Mouse (Mus musculus) hindbrain, embryonic 15.5 days (tissue): ENCODE data around the gene Psmb11. TPM values are rescaled to one million over a fixed set of nuclear protein-coding genes. Genes with fewer than 3 reads are reported as not detected.

Source experiments
- ATAC-seq: fragments of 200-750 bp; cut with Nextera tagmentation; 2 replicates; pipeline ENCODE4 v1.8.0; 2017; ENCODE audit warnings: low read depth, moderate number of reproducible peaks, moderate TSS enrichment; ENCODE audit not compliant: low FRiP score
- H3K27ac ChIP-seq: fragments of 300-500 bp; sonication (generic); replicated peaks from 2 replicates; pipeline ENCODE4 v1.5.1; 2015; ENCODE audit warnings: mild to moderate bottlenecking, inconsistent platforms
- H3K27me3 ChIP-seq: fragments of 300-500 bp; sonication (generic); 2 replicates; pipeline ENCODE4 v1.6.1; 2015; ENCODE audit warnings: control low read depth, inconsistent platforms
- H3K36me3 ChIP-seq: fragments of 300-500 bp; sonication (generic); 2 replicates; pipeline ENCODE4 v1.6.1; 2015; ENCODE audit warnings: control low read depth, inconsistent platforms
- H3K4me1 ChIP-seq: fragments of 300-500 bp; sonication (generic); replicated peaks from 2 replicates; pipeline ENCODE4 v1.6.1; 2015; ENCODE audit warnings: control low read depth, inconsistent platforms
- H3K4me2 ChIP-seq: fragments of 300-500 bp; sonication (generic); 2 replicates; pipeline ENCODE4 v1.6.1; 2015; ENCODE audit warnings: moderate library complexity, mild to moderate bottlenecking, inconsistent platforms
- H3K4me3 ChIP-seq: fragments of 300-500 bp; sonication (generic); 2 replicates; pipeline ENCODE4 v1.5.1; 2015; ENCODE audit warnings: mild to moderate bottlenecking, inconsistent platforms
- H3K9ac ChIP-seq: fragments of 300-500 bp; sonication (generic); 2 replicates; pipeline ENCODE4 v1.6.1; 2015; ENCODE audit warnings: inconsistent platforms
- H3K9me3 ChIP-seq: fragments of 300-500 bp; sonication (generic); 2 replicates; pipeline ENCODE4 v1.6.1; 2016; ENCODE audit warnings: control low read depth, inconsistent platforms
- WGBS: fragments of 180-500 bp; shearing (Covaris S2); methylation state at CpG from one replicate; pipeline ENCODE4 v1.1.7; 2015; 5-methylcytosine and 5-hydroxymethylcytosine counted together
- polyA plus RNA-seq: library from polyadenylated mRNA; unstranded; fragments of >200 nt; fragmentation: Nextera tagmentation; extraction: Ambion mirVana; gene quantifications from 2 replicates; pipeline ENCODE4 v1.2.1, GENCODE M21; 2015

Psmb11 gene
- polyA plus RNA-seq, 1 experiment from 2014 or later, result not detected

DNA sequence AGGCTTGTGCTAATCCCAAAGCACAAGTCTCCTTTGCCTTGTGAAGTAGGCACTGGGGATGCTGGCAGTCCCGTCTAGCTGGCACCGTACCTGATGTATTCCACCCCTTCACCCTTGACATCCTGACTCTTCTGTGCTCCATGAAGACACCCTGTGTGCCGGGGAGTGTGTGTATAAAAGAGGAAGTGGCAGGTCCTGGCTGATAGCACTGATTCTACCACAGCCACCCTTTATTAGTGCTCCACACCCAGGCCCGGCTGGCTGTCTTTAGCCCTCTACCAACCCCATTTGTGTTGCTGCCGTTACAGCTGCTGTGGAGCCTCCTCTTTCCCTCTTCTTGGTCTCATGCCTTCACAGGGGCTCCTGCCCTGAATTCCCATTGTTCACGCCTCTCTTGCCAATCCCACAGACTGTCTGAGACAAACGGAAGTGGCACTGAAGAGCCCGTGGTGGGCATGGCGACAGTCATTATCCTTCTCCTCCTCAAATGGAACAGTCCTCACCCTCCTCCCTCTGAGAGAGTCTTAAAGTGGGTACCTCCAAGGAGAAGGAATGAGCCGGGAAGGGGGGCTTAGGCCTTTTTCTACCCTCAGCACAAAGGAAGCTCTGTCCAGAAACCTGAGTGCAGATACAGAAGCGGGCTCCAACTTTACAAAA is 9.5 kb downstream of the Psmb11 start:
- no peaks in the 10 kb centered on the region for H3K27me3 ChIP-seq
- H3K9ac ChIP-seq, result no peak overlapping the region
- ATAC-seq, result peak; percentile 33; the same call in 1 of the 2 replicates
- no peak overlapping the region for H3K4me3 ChIP-seq
- H3K4me1 ChIP-seq, result 0 out of 2 replicates have a peak, but pooled peaks cover 4% of the 10 kb centered on the region
- peaks cover 41% of the 10 kb centered on the region for H3K36me3 ChIP-seq
- 73% methylated on average over 11 of the region's 11 CpGs for WGBS
- H3K9me3 ChIP-seq, result no peaks in the 10 kb centered on the region
- no peak overlapping the region for H3K4me2 ChIP-seq
- peak overlapping the region; percentile 53; the same call in 1 of the 2 replicates for H3K27ac ChIP-seq

- peaks cover 46% of the 10 kb centered on the region for H3K36me3 ChIP-seq
- WGBS, result 36% methylated on average over 4 of the region's 4 CpGs
Observed at GRCm38 (mm10) chr14:54631240-54631599, 10.0 kb downstream of the Psmb11 start.

DNA sequence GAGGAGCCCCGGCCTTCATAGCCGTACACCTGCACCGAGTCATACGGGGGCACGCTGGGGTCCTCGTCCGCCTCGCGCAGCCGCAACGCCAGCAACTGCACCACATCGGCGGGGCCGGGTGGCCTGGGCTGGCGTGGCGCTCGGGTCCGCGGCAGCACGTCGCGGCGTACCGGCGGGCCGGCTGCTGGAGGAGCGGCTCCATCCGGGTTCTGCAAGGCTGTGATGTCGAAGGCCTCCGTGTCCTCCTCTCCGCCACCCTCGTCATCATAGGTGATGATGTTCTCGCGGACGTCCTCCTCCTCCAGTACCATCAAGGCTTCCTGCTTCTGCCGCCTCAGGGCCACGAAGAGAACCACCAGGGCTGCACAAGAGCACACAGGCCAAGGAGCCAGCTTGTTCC is 11.0 kb downstream of the Psmb11 start:
- Histone ChIP-seq H3K27me3 (no peaks in the 10 kb centered on the region), H3K36me3 (peaks cover 46% of the 10 kb centered on the region), H3K4me2 (no peak overlapping the region), H3K4me1 (0 out of 2 replicates have a peak, but pooled peaks cover 4% of the 10 kb centered on the region), H3K9me3 (no peaks in the 10 kb centered on the region), H3K27ac (no peak overlapping the region), H3K4me3 (no peak overlapping the region), H3K9ac (no peak overlapping the region)
- no peak for ATAC-seq
- 92% methylated on average over 20 of the region's 37 CpGs for WGBS

More at GRCm38 (mm10) chr14:54631240-54631599, 10.0 kb downstream of the Psmb11 start:
- Histone ChIP-seq H3K4me1 (0 out of 2 replicates have a peak, but pooled peaks cover 4% of the 10 kb centered on the region), H3K27me3 (no peaks in the 10 kb centered on the region), H3K27ac (0 out of 2 replicates have a peak overlapping the region, but pooled peaks have one; percentile 53), H3K9me3 (no peaks in the 10 kb centered on the region), H3K9ac (no peak overlapping the region), H3K4me3 (no peak overlapping the region), H3K4me2 (no peak overlapping the region)
- no peak for ATAC-seq

- H3K36me3 ChIP-seq, result peaks cover 46% of the 10 kb centered on the region
- no peaks in the 10 kb centered on the region for H3K9me3 ChIP-seq
- peaks cover 15% of the 10 kb centered on the region for H3K4me1 ChIP-seq
- no peak overlapping the region for H3K9ac ChIP-seq
- no peak overlapping the region for H3K4me2 ChIP-seq
- H3K27me3 ChIP-seq, result no peaks in the 10 kb centered on the region
- H3K4me3 ChIP-seq, result no peak overlapping the region
- no peak for ATAC-seq
- 88% methylated on average over 4 of the region's 4 CpGs for WGBS
- no peak overlapping the region for H3K27ac ChIP-seq
Observed at GRCm38 (mm10) chr14:54634182-54634581, 12.9 kb downstream of the Psmb11 start.

- no peak overlapping the region for H3K27ac ChIP-seq
- no peaks in the 10 kb centered on the region for H3K9me3 ChIP-seq
- H3K4me1 ChIP-seq, result peaks cover 29% of the 10 kb centered on the region
- no peak overlapping the region for H3K4me3 ChIP-seq
- no peak overlapping the region for H3K4me2 ChIP-seq
- H3K36me3 ChIP-seq, result peaks cover 29% of the 10 kb centered on the region
- no peaks in the 10 kb centered on the region for H3K27me3 ChIP-seq
- H3K9ac ChIP-seq, result no peak overlapping the region
- ATAC-seq, result no peak
- WGBS, result 43% methylated on average over 8 of the region's 8 CpGs
Observed at GRCm38 (mm10) chr14:54636954-54637353, 15.7 kb downstream of the Psmb11 start.

DNA sequence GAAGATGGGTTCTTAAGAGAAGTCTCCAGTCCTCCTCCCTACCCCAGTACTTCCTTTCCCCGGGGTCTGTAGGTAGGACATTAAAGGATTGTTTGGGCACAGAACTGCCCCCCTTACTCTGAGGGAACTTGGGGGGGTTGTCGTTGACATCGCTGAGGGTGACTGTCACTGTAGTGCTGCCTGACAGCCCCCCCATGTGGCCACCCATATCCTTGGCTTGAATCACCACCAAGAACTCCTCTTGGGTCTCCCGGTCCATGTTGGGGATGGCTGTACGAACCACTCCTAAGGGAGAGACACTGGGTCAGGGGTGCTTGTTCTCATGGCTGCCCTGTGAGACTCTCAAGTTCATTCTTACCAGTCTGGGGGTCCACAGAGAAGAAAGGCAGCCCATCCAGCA is 17.0 kb downstream of the Psmb11 start:
- Histone ChIP-seq H3K9ac (0 out of 2 replicates have a peak overlapping the region, but pooled peaks have one; percentile 22), H3K36me3 (peaks cover 28% of the 10 kb centered on the region), H3K4me3 (no peak overlapping the region), H3K27me3 (no peaks in the 10 kb centered on the region), H3K4me2 (no peak overlapping the region), H3K9me3 (no peaks in the 10 kb centered on the region), H3K4me1 (peaks cover 34% of the 10 kb centered on the region), H3K27ac (no peak overlapping the region)
- ATAC-seq, result no peak
- WGBS, result 86% methylated on average over 5 of the region's 5 CpGs

GRCm38 (mm10) chr14:54640121-54640520 is 18.9 kb downstream of the Psmb11 start:
- H3K9ac ChIP-seq, result peak overlapping the region; percentile 53
- 19% methylated on average over 4 of the region's 4 CpGs for WGBS

GRCm38 (mm10) chr14:54640946-54641304 is 19.7 kb downstream of the Psmb11 start, which contains the start of gene Gm17606:
TSS of gene Gm17606 (plus strand) at chr14:54640952.
- H3K27ac ChIP-seq, result peak within 1 kb of the TSS; percentile 92
- peaks cover 30% of the 10 kb centered on the region for H3K4me1 ChIP-seq
- no peaks in the 10 kb centered on the region for H3K9me3 ChIP-seq
- no peak for ATAC-seq
- H3K4me2 ChIP-seq, result peak within 1 kb of the TSS; percentile 97
- no peaks in the 10 kb centered on the region for H3K27me3 ChIP-seq
- peak within 1 kb of the TSS; percentile 86 for H3K4me3 ChIP-seq
- WGBS, result 2% methylated on average over 26 of the region's 28 CpGs
- H3K36me3 ChIP-seq, result peaks cover 40% of the 10 kb centered on the region
- peak within 1 kb of the TSS; percentile 98 for H3K9ac ChIP-seq

More at GRCm38 (mm10) chr14:54640121-54640520, 18.9 kb downstream of the Psmb11 start:
- Histone ChIP-seq H3K4me1 (peaks cover 30% of the 10 kb centered on the region), H3K4me2 (peak overlapping the region; percentile 97), H3K27me3 (no peaks in the 10 kb centered on the region), H3K4me3 (peak overlapping the region; percentile 86), H3K27ac (no peak overlapping the region; the same call in 1 of the 2 replicates), H3K9me3 (no peaks in the 10 kb centered on the region), H3K36me3 (peaks cover 37% of the 10 kb centered on the region)
- ATAC-seq, result no peak

- Histone ChIP-seq H3K4me3 (peak within 1 kb of the TSS; percentile 86), H3K4me1 (peaks cover 30% of the 10 kb centered on the region), H3K27ac (peak within 1 kb of the TSS; percentile 92), H3K27me3 (no peaks in the 10 kb centered on the region), H3K9ac (peak within 1 kb of the TSS; percentile 98), H3K4me2 (peak within 1 kb of the TSS; percentile 97), H3K36me3 (peaks cover 42% of the 10 kb centered on the region), H3K9me3 (no peaks in the 10 kb centered on the region)
- WGBS, result under 1% methylated on average over 46 of the region's 52 CpGs
- ATAC-seq, result peak; percentile 92
Observed at GRCm38 (mm10) chr14:54641305-54641969, 20.2 kb downstream of the Psmb11 start, which contains the start of gene Cdh24. TSS of gene Cdh24 (minus strand) at chr14:54641364.

GRCm38 (mm10) chr14:54642224-54642944 is 21.2 kb downstream of the Psmb11 start:
- H3K9me3 ChIP-seq, result no peaks in the 10 kb centered on the region
- H3K4me3 ChIP-seq, result no peak overlapping the region
- H3K27me3 ChIP-seq, result no peaks in the 10 kb centered on the region
- H3K9ac ChIP-seq, result no peak overlapping the region
- peaks cover 52% of the 10 kb centered on the region for H3K36me3 ChIP-seq
- H3K4me1 ChIP-seq, result peaks cover 30% of the 10 kb centered on the region
- 79% methylated on average over 25 of the region's 25 CpGs for whole genome bisulfite sequencing
- no peak for ATAC-seq
- peak overlapping the region; percentile 45; the same call in 1 of the 2 replicates for H3K27ac ChIP-seq
- no peak overlapping the region for H3K4me2 ChIP-seq

DNA sequence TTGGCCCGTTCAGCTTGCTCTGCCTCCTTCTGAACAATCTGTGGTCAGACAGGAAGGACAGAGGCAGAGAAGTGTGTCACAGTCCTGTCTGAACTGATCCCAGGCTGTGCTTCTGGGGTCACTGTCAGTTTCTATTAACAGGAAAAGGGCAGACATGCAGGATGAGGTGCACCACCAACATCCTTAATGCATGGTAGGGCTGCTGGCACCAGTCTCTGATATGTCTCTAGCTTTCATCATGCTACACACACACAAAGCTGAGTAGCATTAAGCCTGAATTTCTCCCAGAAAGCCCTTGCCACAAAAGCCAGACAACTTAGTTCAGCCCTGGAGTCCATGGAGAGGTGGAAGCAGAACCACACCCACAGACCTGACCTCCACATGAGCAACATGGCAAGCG is 21.8 kb downstream of the Psmb11 start:
- no peak for ATAC-seq
- Histone ChIP-seq H3K27ac (no peak overlapping the region), H3K9ac (no peak overlapping the region)

GRCm38 (mm10) chr14:54644294-54644693 is 23.1 kb downstream of the Psmb11 start:
- Histone ChIP-seq H3K36me3 (peaks cover 69% of the 10 kb centered on the region), H3K9me3 (no peaks in the 10 kb centered on the region), H3K27ac (no peak overlapping the region), H3K4me1 (peaks cover 30% of the 10 kb centered on the region), H3K4me2 (no peak overlapping the region), H3K27me3 (no peaks in the 10 kb centered on the region), H3K4me3 (no peak overlapping the region), H3K9ac (no peak overlapping the region)
- ATAC-seq, result no peak
- 95% methylated on average over 9 of the region's 9 CpGs for WGBS

More for the DNA sequence above, 21.8 kb downstream of the Psmb11 start:
- Histone ChIP-seq H3K27me3 (no peaks in the 10 kb centered on the region), H3K4me1 (peaks cover 32% of the 10 kb centered on the region), H3K4me3 (no peak overlapping the region), H3K36me3 (peaks cover 58% of the 10 kb centered on the region), H3K9me3 (no peaks in the 10 kb centered on the region), H3K4me2 (no peak overlapping the region)
- WGBS, result 81% methylated on average over 2 of the region's 2 CpGs
